Mouse (Mus musculus) bone marrow, adult 2 months (tissue): ENCODE data around the gene Smim11. TPM values are rescaled to one million over a fixed set of nuclear protein-coding genes. Genes with fewer than 3 reads are reported as not detected.

Experiments
- H3K27ac ChIP-seq: fragments of 200-500 bp; 2 replicates; pipeline ENCODE4 v1.5.1; 2012; ENCODE audit warnings: low read depth, mild to moderate bottlenecking, control low read depth, inconsistent platforms, low read length; ENCODE audit not compliant: control insufficient read depth, poor library complexity, insufficient read depth
- H3K4me1 ChIP-seq: fragments of 200-500 bp; 2 replicates; pipeline ENCODE4 v1.6.1; 2011; ENCODE audit warnings: low read length; ENCODE audit not compliant: control insufficient read depth, insufficient read depth
- H3K4me3 ChIP-seq: fragments of 200-500 bp; replicated peaks from 2 replicates; pipeline ENCODE3; 2011; ENCODE audit warnings: mild to moderate bottlenecking, low read depth, low read length, control low read depth; ENCODE audit not compliant: control insufficient read depth
- CTCF ChIP-seq: fragments of 200-500 bp; IDR thresholded peaks from 2 replicates; pipeline ENCODE4 v1.5.1; 2011; ENCODE audit warnings: low read length, control low read depth; ENCODE audit not compliant: control insufficient read depth, insufficient read depth
- POLR2A ChIP-seq: fragments of 200-500 bp; IDR thresholded peaks from 2 replicates; pipeline ENCODE4 v1.6.1; 2011; ENCODE audit warnings: low read depth, mild to moderate bottlenecking, control low read depth, low read length, borderline replicate concordance; ENCODE audit not compliant: control insufficient read depth
- WGBS: fragments of 180-500 bp; shearing (Covaris S2); methylation state at CpG from one replicate; pipeline ENCODE4 v1.1.7; 2018; 5-methylcytosine and 5-hydroxymethylcytosine counted together
- polyA plus RNA-seq: library from polyadenylated mRNA; stranded (reverse); fragments of >200 nt; gene quantifications from 2 replicates; pipeline ENCODE4 v1.2.4, GENCODE M21; 2011; ENCODE audit warnings: low replicate concordance; ENCODE audit not compliant: missing spikeins, insufficient read depth, insufficient read length

Smim11 gene
- polyA plus RNA-seq, result 42.2 and 64.0 TPM in 2 replicates

DNA sequence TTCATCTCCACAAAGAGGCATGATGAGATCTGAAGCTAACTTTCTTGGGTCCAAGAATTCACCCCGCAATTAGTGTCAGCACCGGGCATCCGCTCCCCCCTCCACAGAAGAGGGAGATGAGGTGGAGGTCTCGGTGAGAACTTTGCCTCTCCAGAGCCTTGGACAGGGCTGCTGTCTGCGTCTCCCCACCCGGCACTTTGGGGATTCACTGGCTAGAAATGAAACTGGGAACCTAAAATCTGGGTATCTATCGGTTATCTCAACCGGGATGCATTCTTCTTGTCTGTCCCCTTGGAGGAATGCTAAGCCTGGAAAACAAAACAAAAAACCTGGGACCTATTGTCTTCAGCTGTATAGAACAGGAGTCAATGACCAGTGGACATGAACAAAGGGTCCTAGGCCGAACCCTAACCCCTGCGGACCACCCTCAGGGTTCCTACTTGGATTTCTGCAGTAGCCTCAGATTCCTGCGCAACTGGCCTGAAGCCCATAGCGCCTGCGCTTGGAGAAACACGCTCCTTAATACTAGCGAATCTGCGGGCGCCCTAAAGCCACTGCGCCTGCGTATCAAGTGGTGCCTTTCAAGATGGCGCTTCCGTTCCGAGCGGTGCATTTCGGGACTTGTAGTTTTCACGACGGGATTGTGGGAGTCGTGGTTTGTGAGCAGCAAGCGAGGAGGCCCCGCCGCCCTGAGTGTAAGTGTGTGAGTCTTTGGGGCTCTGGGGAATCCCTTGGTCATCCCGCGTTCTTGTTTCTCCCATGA, at the start of gene Smim11:
Gene Smim11 (plus strand): TSS at position 638 of the 763 bp plus-strand sequence.
- WGBS, result 9% methylated on average over 32 of the region's 32 CpGs
- TF ChIP-seq CTCF, result no peak
- peak; percentile 54; the same call in 1 of the 2 replicates for TF ChIP-seq POLR2A
- H3K27ac ChIP-seq, result peak within 1 kb of the TSS; percentile 5; the same call in 1 of the 2 replicates
- H3K4me3 ChIP-seq, result peak within 1 kb of the TSS; percentile 81
- H3K4me1 ChIP-seq, result peaks cover 2% of the 10 kb centered on the region

DNA sequence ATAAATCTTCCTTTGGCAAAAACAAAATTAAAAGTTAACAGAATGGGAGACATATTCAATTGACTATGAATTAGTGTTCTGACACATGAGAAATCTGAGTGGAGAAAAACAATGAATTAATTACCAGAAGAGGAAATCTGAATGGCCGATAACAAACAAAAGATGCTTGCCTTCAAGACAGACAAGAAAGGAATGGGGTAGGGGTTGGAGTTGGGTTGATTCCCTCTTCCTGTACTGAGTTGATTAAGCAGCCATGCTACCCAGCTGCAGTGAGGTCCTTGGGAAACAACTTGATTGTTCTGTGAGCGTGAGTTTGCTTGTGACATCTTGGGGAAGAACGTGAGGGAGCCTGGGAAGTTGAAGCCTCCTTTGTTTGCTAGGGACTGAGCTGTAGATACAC, 46.8 kb upstream of the Smim11 start:
- TF ChIP-seq POLR2A, result no peak
- TF ChIP-seq CTCF, result no peak
- Histone ChIP-seq H3K4me1 (no peaks in the 10 kb centered on the region), H3K4me3 (no peak overlapping the region), H3K27ac (no peak overlapping the region)
- WGBS, result 72% methylated on average over 3 of the region's 3 CpGs

DNA sequence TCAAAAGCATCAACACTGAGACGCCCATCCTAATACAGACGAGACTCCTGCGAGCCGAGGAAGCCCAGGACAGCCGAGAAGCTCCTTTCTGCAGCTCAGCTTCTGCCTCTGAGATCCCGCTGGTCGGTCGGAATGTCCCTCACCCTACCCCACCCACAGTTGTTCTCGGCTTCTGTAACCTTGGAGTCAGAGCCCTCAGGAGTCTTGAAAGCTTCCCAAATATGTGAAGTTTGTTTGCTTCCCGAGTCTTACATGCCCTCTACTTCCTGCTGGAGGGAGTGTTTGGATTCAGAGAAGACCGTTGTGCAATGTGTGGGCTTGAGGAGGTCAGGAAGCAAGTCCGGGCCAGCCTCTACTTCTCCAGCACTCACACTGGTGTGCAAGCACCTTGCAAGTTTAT, 33.2 kb upstream of the Smim11 start:
- Histone ChIP-seq H3K4me1 (no peaks in the 10 kb centered on the region), H3K27ac (no peak overlapping the region), H3K4me3 (no peak overlapping the region)
- TF ChIP-seq CTCF, result no peak
- TF ChIP-seq POLR2A, result no peak
- 68% methylated on average over 12 of the region's 12 CpGs for WGBS

DNA sequence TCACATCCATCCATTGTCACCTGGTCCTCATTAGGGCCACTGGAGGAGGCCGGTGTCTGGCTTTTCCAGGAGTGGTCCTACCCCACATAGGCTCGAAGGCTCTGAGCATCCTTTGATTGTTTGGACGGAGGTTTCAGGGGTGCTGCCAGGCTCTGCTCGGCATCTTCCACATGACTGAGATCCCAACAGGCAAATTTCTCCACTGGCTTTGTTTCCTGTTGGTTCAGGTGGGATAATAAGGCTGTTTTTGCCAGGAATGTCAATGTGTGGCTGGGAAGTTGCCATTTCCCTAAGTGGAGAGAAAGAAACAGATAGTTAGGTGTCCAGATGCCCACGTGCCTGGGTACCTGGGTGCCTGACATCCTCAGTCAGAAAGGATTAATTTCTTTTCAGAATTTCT, 26.6 kb upstream of the Smim11 start:
- Histone ChIP-seq H3K27ac (no peak overlapping the region), H3K4me3 (no peak overlapping the region), H3K4me1 (no peaks in the 10 kb centered on the region)
- TF ChIP-seq POLR2A (no peak), CTCF (no peak)
- 76% methylated on average over 5 of the region's 5 CpGs for WGBS

DNA sequence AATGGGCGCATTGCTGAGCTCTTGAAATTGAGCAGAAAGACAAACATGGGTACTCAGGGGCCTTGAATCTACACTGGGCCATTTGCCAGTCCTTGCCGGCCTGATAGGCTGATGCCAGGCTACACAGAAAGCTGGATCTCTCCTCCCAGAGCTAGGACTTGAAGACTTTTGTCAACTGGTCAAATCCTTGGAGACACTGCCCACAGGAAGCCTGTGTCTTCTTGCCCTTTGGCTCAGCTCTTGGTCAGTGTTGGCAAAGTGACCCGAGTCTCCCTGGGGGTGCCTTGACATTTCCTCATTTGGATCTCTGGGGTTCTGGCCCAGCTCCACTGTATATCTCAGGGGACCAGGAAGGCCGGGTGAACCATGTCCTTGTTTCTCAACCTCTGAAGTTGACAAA, 25.6 kb upstream of the Smim11 start:
- TF ChIP-seq POLR2A, result no peak
- no peak for TF ChIP-seq CTCF
- H3K4me3 ChIP-seq, result no peak overlapping the region
- H3K27ac ChIP-seq, result no peak overlapping the region
- H3K4me1 ChIP-seq, result no peaks in the 10 kb centered on the region
- 75% methylated on average over 4 of the region's 4 CpGs for WGBS

DNA sequence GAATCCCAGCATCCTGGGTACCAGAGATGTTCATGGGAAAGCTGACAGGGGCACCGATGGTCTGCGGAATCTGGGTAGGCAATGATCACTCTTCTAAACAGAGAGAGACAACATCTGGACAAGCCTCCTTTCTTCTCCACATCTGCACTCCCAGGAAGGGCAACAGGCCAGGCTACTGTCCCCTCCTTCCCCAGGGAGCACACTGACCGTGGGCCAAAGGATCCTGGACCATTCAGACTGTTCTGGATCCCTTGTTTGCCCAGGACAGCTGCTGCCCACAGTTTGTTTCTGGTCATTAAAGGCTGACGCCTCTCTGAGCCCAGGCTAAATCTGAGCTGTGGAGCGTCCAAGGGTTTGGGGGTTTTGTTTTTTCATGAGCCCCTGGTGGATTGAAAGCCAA, 18.4 kb upstream of the Smim11 start:
- Histone ChIP-seq H3K4me3 (no peak overlapping the region), H3K27ac (no peak overlapping the region), H3K4me1 (no peaks in the 10 kb centered on the region)
- no peak for TF ChIP-seq POLR2A
- TF ChIP-seq CTCF, result no peak
- 72% methylated on average over 5 of the region's 5 CpGs for WGBS

DNA sequence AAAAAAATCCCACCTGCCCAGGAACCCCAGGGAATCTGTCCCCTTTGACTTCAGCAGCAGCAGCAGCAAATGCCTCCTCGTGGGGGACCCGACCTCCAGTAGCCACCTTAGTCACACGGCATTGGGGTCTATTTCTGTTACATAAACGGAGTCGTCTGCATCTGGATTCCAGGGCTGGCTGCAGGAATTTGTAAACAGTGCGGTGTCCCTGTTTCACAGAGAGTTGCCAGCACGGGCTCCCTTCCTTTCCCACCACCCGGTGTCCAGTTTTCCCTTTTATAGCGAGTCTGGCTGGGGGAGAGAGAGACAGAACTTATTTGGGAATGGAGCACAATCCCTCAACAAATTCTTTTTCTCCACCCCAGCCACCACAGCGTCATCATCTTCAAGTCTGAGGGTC, 16.0 kb upstream of the Smim11 start:
- WGBS, result 46% methylated on average over 10 of the region's 10 CpGs

DNA sequence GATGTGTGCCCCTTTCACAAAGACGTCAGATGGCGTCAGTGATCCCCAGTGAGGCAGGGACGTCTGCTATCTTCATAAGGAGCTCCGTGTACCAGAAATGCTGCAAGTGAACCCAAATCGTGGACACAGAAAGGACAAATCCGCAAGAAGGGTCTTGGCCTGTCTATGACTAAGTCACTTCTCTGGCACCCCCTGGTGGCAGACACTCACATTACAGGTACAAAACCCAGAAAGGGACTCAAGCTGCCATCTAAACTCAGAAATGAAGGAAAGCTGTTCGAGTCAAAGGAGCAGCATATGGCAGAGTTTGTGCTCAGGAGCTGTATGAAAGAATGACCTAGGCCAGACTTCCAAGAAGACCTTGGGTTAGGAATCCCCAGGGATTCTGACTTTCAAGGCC, 14.5 kb upstream of the Smim11 start:
- Histone ChIP-seq H3K4me3 (no peak overlapping the region), H3K27ac (no peak overlapping the region), H3K4me1 (no peaks in the 10 kb centered on the region)
- WGBS, result 11% methylated on average over 7 of the region's 7 CpGs
- TF ChIP-seq POLR2A (no peak), CTCF (peak; percentile 74)

More for the DNA sequence above, 16.0 kb upstream of the Smim11 start:
- no peak overlapping the region for H3K4me3 ChIP-seq
- no peak overlapping the region for H3K27ac ChIP-seq
- TF ChIP-seq CTCF (no peak), POLR2A (no peak)
- no peaks in the 10 kb centered on the region for H3K4me1 ChIP-seq
